Mouse (Mus musculus) lung, adult 2 months (tissue): ENCODE results near the gene Ddx56.

Experiments used
- CTCF ChIP-seq: fragments of 200-500 bp; IDR thresholded peaks from 2 replicates; pipeline ENCODE4 v1.5.1; 2011; ENCODE audit warnings: mild to moderate bottlenecking, low read length, control low read depth; ENCODE audit not compliant: insufficient read depth
- POLR2A ChIP-seq: fragments of 200-500 bp; IDR thresholded peaks from 2 replicates; pipeline ENCODE4 v1.6.1; 2011; ENCODE audit warnings: low read depth, mild to moderate bottlenecking, control low read depth, low read length, borderline replicate concordance; ENCODE audit errors: extremely low read depth

GRCm38 (mm10) chr11:6216834-6217233 is 50.7 kb downstream of the Ddx56 start:
- TF ChIP-seq POLR2A (no peak), CTCF (no peak)
